Mouse (Mus musculus): ENCODE data around the gene Col17a1.
A peak's percentile ranks its signal among the peaks of the same experiment; 100 is the strongest.

The Col17a1 gene

DNA sequence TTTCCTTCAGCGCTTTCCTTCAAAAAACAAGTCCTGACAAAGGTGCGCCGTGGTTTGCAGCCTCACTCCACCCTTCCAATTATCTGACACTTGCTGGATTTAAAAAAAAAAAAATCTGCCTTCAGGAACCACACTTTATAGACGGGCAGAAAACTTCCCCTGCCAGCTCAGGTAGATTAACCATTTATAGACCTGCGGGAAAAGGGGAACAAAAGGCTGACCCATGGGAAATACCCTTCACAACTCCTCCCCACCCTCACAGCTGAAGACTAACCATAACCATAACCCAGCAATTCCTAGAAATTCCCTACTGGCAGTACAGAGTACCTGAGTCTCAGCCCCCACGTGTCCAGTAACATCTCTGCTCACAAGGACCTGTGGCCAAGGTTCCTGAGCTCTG lies at the start of gene Col17a1:
TSS of gene Col17a1 (minus strand) at position 101 of the 400 bp plus-strand sequence.
- DNase-seq: no peak

DNA sequence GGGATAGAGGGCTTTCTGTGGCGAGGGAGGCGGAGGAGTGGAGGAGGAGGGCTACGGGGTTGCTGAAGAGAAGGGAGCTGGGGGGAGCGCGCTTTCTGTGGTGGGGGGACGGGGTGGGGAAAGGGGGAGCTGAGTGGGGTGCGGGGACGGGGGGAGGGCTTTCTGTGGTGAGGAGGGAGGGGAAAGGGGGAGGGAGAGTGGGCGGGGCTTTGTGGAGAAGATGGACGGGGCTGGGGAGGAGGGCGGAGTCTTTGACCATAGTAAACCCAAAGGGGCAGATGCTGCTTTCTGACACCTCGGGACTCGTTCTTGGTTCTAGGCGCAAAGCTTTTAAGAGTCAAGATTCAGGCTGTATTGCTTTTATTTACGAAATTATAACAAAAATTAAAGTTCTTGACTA lies 40.0 kb upstream of the Col17a1 start:
- peak; percentile 70 for DNase-seq

DNA sequence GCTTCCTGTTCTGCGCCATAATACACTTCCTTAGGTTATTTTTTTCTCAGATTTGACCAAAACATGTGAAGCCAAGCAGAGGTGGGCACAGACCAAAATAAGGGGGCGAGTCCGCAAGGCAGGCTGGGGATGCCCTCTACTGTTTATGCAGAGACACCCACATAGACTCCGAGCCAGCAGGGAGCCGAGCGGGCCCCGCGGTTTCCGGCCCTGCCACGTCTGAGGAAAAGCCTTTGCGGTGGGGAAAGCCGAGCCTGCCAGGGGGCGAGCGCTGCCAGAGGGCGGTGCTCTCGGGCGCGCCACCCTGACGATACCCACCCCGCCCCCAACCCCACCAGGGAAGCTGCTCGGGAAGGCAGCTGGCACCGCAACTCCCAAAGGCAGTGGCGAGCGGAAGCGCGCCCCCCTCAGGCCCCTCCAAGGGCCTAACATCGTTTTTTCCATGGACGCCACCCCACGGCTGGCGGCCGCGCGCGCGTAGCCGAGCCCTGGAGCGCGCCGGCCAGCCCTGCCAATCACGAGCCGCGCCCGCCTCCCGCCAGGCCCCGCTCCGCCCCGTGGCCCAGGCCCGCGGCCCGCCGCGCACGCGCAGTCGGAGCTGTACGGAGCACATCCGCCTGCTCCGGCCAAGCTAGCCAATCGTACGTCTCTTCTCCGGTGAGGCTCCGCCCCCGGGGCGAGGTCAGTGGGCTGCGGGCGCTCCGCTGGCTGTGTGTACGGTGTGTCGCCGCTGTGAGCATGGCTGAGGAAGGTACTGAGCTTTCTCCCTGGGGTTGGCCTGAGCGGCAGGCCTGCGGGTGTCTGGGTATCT lies 39.4 kb upstream of the Col17a1 start, which contains the start of gene Sfr1:
TSS of gene Sfr1 (plus strand) at position 612 of the 811 bp plus-strand sequence.
- DNase-seq: peak; percentile 100

DNA sequence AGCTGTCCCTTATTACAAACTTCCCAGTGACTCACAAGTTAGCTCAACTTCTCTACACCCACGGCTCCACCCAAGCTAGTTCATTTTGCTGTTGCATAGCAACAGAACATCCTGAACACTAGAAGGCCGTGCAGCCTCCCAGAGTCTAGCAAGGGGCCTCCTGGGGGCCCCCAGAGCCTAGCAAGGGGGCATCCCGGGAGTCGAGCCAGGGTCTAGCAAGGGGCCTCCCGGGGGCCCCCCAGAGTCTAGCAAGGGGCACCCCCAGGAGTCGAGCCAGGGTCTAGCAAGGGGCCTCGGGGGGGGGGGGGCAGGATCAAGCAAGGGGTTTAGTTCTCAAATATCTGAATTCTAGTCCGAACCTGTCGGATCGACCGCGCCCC lies 38.8 kb upstream of the Col17a1 start:
- peak; percentile 43 for DNase-seq

DNA sequence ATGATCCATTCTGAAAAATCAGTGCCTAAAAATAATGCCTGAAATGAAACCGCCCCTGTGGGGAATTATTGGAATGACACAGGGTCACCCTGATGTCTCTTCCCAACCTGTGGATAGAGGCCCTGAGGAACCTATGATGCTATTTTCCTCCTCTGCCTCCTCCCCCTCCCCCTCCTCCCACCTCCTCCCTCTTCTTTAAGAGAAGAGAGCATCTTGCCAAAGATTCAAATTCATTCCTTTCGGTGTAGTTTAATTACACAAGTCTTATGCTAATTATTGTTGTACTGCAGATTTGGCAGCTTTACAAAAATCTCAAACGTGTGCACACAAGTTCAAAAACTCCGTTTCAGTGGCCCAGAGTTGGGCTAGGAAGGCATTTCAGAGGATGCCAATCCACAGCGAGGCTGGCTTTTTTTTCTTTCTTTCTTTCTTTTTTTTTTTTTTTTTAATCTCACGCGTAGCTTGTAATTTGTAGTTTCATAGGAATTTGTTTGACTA lies 33.8 kb upstream of the Col17a1 start:
- no peak for DNase-seq

DNA sequence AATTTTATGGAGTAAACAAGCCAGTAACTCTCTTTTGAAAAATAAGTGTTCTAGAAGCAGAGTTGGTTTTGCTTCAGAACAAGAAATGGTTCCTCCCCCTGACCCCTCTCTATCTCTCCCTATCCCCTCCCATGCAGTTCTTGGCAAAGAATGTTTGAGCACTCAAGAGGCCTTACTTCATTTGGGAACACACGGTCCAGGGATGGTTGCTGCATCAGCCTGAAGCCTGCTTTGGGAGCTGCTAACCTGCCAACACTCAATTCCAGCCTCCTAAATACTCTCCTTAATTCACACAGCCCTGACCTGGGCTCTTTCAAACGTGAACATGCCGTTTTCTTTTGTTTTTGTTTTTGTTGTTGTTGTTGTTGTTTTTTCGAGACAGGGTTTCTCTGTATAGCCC lies 33.0 kb upstream of the Col17a1 start:
- DNase-seq: no peak

DNA sequence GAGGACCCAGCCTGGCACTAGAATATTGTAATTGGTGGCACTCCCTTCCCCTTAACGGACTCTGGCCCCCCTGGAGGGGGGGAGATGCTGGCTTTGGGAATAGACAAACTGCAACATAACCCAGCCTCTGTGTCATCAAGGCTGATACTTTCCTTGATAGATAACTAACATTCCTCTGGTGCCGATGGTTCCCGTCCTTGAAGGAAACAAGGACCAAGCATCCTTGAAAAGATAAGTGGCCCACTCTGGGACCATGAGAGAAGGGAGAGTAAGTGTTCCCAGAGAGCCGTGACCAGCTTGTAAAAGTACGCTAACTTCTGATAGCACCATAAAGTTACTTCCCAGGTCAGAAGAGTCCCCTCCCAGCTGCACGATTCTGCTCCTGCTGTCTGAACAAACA lies 30.6 kb upstream of the Col17a1 start:
- no peak for DNase-seq

DNA sequence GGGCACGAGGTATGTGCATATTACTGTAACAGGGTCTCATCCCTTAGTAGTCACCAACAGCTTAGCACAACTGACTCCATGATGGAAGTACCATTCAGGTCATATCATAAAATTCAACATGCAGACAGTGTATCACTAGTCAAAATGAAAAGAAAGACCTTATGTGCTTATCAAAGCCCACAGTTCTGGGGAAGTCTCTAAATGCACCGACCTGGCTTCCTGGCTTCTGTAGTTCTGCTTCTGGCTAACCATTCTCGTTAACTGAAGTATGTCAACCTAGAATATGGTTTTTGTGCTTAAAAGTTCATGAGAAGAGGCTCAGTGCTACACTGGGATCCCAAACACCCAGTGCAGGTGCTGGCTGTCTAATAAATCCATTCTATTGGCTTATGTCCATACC lies 27.3 kb upstream of the Col17a1 start:
- no peak for DNase-seq

DNA sequence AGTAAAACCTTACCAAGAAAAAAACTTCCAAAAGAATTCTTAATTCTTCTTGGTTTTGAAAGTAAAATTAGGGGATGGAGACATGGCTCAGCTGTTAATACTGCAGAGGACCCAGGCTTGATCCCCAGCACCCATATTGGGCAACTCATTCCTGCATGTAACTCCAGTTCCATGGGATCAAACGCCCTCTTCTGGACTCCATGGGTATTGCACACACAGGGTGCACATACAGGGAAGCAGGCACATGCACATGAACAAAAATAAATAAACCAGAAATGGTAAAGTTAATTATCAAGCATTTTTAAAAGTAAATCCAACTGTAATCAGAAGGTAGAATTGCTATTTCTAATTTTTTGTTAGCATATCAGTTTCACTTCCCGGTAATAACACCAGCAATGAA lies 24.2 kb upstream of the Col17a1 start:
- DNase-seq: no peak

DNA sequence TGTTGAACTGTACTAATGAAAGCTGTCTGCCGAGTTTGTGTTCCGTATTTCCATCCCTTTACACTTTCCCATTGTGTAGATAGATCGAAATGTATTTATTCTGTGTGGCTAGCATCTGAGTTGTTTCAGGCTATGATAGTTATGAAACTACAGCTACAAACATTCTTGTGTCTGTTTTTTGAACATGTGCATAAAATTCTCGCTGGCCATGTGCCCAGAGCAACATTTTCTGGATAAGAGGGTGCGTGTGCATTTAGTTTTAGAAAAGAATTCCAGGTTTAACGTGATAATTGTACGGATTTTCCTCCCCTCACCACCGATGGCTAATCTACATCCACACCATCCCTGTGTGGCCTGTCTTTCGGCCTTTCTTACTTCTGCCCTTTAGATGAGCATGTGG lies 21.6 kb upstream of the Col17a1 start:
- DNase-seq: peak; percentile 28

DNA sequence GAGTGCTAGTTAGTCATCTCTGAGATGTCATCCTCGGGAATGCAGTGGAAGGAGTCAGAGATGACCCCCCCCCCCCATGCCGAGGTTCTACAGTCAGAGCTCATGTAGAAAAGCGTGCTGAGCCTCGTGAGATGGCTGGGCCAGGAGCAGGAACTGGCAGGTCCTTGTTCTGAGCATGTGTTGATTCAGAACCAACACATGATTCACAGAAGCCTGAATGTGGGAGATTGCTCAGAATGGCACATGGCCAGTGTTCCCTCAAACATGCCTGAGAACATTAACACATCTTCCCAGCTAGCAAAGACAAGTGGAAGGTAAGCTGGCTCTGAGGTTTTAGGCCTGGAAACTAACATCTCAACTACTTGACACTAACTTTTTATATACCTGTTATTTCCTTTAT lies 18.5 kb upstream of the Col17a1 start:
- DNase-seq: peak; percentile 17

DNA sequence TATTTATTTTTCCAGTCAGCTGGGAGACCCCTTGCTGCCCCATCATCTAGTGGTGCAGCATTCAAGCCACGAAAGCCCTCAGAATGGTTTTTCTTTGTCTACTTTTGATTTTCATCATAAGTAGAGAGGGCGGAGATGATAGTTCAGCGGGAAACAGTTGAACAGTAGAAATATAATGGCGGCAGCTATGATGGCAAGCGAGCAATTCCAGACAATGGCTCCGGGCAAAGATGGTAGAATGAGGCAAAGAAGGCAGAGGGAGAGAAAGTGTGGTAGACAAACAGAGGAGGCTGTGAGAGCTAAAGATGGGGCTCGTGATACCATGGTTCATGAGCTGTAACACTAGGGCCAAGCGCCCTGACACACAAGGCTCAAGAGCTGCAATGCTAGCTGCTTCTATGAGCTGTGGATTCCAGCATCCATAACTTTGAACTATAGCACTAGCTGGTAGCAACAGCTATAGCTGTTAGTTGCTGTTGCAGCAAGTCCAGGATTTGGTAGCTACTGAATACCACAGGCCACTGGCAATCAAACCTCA lies 13.9 kb upstream of the Col17a1 start:
- no peak for DNase-seq

DNA sequence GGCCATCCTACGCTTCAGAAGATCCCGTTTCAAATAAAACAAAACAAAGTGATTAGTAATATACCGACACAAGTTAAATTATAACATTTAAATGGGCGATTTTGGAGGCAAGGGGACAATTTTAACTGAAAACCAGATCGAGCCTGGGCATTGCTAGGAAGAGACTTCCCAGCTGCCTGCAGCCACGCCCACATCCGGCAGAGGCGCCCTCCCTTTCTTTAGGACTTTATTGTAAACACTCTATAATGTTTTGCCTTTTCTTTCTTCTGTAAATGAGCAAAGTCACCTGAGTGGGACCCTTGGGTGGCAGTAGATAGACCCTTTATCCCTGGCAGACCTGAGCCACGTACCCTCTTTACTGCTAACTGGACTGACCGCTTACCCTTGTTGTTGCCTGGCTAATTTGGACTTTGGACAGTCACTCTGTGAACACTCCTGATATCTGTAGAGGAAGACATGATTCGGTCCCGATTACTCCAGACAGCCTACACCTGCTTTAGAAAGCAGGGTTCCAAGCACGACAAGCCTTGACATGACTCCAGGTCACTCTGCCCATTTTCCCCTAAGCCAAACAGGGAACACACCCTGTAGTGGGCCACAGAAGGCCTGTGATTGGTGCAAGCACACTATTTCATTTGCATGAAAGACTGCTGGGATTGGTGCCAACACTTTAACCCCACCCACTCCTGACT lies 13.3 kb upstream of the Col17a1 start:
- no peak for DNase-seq

DNA sequence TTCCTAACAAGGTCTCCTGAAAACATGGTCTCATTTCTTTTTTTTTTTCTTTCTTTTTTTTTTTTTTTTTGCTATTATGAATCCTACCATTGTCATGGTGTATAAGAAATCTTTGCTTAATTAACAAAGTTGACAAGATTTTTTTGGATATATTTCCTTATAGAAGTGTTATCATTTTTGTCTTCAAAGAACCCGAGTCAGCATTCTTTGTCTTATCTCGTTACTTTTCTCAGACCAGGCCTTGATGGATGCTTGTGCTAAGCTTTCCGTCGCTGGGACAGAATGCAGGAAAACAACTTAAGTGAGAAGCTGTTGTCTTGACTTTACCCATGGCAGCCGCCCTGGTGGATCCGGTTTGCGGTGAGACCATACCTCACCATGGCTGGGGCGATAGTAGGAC lies 8.6 kb upstream of the Col17a1 start:
- DNase-seq: no peak

DNA sequence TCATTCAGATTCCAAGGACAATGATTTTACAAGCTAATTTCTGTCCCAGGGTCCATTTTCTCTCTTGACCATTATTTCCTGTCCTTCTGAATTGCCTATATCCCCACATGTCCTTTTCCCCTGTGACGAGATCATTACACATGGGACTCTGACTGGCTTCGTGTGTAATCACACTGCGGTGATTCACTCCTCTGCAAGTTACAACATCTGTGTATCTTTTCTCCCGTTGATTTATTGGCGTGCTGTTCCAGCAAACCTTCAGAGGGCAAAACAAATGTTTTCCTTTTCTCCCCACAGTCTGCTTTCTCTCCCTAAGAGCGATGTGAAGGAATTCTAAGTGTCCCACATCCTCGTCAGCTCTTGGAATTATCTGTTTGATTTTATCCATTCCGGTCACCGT lies 7.8 kb upstream of the Col17a1 start:
- DNase-seq: no peak

DNA sequence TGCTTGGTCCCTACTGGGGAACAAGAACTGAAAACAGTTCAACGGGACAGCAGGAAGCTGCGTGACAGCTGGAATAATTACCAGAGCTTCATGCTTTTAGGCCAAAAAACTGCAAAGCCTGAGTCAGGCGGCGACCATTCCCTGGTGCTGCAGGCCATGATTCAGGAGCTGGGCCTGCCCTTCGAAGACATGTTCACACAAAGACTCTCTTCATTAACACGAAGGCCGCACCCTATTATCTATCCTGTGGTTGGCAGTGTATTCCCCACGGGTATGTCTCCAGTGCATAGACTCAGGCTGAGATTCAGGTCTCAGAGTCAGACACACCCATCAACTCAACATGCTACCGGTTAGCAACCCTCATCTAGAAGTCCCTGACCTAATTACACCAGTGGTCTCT lies 6.4 kb upstream of the Col17a1 start:
- DNase-seq: no peak

DNA sequence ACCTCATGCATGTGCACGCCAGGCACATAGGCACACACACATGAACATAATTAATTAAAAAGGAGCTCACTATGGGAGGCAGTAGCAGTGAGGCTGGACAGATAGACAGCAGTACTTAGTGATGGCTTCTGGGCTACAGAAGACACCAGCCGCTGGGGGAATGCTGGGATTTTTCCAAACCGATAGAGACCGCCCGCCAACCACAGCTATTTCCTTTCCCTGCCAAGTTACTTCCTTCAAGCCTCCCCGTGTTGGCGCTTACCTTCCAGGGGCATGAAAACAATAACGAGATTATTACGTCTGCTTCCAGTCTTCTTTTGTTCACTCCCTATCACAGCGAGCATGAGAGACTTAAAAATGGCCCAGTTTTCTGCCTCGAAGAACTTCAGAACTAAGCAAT lies 5.2 kb upstream of the Col17a1 start:
- no peak for DNase-seq

DNA sequence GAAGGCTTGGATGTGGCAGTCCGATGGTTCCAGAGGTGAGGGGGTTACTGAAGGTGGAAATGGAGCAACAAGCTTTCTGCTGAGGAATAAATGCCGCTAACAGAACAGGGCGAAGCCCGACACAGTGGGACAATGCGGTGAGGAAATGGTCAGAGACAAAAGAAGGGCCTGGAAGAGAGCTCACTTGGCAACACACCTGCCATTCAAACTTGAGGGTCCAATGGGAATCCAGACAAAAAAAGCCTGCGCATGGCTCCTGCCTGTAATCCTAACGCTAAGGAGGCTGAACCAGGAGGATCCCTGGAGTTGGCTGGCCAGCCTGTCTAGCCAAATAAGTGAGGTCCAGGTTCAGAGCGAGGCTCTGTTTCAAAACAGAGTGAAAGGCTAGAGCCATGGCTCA lies 4.5 kb upstream of the Col17a1 start:
- DNase-seq: no peak

DNA sequence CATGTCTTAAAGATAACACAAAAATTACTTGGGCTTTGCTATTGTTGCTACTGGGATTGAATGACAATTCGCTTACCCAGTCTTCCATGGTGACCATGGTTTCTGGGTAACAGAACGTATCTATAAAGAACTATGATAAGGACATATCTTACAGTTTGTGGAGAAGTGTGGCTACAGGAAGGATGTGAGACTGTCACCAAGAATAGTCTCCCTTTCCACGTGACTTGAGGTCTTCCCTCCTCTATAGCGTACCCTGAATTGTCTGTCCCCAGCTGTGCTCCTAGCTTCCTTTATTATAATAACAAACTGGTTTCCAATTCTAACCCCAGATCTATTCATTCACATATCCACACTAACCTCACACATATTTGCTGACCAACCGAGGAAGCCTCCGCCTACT lies 3.8 kb upstream of the Col17a1 start:
- DNase-seq: no peak

DNA sequence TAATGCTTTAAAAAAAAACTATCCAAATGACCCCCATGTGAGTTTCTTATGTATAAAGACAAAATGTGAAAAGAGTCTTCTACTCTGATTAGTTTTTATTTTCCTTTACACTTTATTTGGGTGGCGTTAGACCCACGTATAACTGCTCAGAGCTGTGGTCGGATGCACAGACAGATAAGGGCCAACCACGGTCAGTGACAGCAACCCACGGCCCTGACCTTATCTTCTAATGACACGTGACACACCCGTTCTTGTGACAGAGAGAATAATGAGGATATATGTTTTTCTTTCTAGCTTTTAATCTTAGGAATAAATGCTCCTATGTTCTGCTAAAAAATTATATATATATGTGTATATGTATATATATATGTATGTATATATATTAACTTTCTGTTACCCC lies 2.3 kb downstream of the Col17a1 start:
- no peak for DNase-seq

DNA sequence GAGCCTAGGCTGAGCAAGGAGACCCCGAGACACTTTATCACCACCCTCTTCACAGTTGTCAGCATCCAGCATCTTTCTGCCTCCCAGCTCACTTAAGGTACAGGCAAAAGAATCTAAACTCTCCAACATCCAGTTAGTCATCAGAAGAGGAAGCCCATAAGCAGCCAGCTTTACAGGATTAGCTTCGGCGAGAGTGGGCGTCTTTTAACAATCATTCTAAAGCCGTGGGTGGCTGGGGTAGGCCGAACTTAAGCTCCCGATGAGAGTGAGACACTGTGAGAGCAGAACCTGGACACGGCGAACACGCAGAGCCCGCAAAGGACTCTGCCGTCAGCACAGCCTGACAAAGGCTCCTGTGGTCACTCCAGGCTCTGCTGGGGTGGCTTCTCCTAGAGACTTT lies 13.2 kb downstream of the Col17a1 start:
- peak; percentile 19 for DNase-seq

DNA sequence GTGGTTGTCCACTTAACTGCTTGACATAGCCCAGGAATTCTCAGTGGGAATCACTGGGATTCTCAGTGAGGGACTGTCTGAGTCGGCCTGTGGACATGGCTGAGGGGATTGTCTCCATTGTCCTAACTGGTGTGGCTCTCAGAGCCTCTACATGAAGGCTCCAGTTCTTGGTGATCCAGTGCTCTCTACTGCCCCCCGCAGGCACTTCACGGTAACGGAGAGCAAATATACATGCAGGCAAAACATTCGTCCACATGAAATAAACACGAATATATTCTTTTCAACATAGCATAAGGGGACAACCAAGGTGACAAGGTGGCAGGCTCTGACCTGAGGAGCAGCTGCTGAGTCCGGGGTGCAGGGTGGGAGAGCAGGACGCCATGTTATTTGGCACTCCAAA lies 17.5 kb downstream of the Col17a1 start:
- DNase-seq: peak; percentile 46

DNA sequence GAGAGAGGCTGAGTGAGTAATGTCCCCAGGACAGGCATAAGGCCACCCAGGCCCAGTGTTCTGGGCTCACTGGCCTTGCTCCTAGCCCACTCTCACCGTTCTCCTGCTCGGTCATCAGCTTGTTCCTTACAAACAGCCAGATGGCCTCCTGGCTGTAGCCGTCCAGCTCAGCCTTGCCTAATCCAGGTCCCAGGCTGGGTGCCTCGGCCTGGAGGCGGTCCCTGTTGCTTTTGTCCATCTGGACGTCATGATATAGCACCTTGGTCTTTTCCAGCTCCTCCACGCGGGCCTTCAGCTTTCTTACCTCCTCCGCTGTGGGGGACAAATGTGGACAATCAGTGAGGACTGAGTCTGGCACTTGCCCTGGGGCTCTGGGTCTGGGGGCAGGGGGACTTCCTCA lies 23.5 kb downstream of the Col17a1 start:
- DNase-seq: no peak

DNA sequence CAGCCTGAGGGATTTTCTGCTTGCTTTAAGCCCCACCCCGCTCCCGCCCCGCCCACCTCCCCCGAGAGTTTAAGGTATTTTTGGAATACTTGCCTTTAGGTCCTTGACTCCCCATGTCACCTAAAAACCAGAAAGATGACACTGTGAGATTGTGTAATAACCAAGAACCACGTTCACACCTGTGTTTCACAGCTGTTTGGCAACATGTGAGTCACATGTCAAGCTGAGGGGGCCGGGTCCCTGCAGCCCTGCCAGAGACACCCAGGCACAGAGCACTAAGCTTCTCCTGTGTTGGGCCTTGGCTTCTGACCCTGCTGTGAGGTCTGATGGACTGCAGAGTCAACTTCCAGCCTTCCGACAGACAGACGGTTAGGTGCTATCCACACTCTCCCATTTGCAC lies 24.3 kb downstream of the Col17a1 start:
- DNase-seq: no peak

Data from right cerebral cortex, postnatal 14 days (tissue).